Mouse (Mus musculus): ENCODE measurements around the gene Lrrc29. TPM values are rescaled to one million over a fixed set of nuclear protein-coding genes. Genes with fewer than 3 reads are reported as not detected.

Gene Lrrc29
- polyA plus RNA-seq, 1 experiment from 2014 or later = 0.64 TPM

GRCm38 (mm10) chr8:105285514-105285913, 40.6 kb downstream of the Lrrc29 start:
- Histone ChIP-seq H3K9ac (ENCODE audit: low read length) (no peak overlapping the region), H3K27ac (replicated peaks; ENCODE audit: low read depth, low read length) (no peak overlapping the region), H3K4me3 (ENCODE audit: low read depth, low read length) (no peak overlapping the region), H3K4me2 (ENCODE audit: low read depth, severe bottlenecking) (no peak overlapping the region), H3K9me3 (ENCODE audit: control insufficient read depth, low read length) (no peaks in the 10 kb centered on the region), H3K4me1 (ENCODE audit: control insufficient read depth, insufficient read depth, low read length) (peaks cover 6% of the 10 kb centered on the region), H3K27me3 (ENCODE audit: control insufficient read depth, insufficient read depth, low read length) (peaks cover 8% of the 10 kb centered on the region), H3K36me3 (ENCODE audit: control insufficient read depth, insufficient read depth, low read length) (no peaks in the 10 kb centered on the region; the same call in 1 of the 2 replicates)
- no peak for DNase-seq (ENCODE audit: low spot score)
- whole genome bisulfite sequencing = 54% methylated on average over 12 of the region's 12 CpGs
- ATAC-seq (ENCODE audit: insufficient number of reproducible peaks, low FRiP score, low TSS enrichment, low read depth) = no peak

GRCm38 (mm10) chr8:105283074-105283473, 43.0 kb downstream of the Lrrc29 start:
- 0 out of 2 replicates have a peak, but pooled peaks have one; percentile 18 for ATAC-seq (ENCODE audit: insufficient number of reproducible peaks, low FRiP score, low TSS enrichment, low read depth)
- DNase-seq (ENCODE audit: low spot score) = peak; percentile 68
- WGBS = 15% methylated on average over 23 of the region's 23 CpGs

GRCm38 (mm10) chr8:105282239-105282638, 43.8 kb downstream of the Lrrc29 start:
- Histone ChIP-seq H3K27me3 (ENCODE audit: control insufficient read depth, insufficient read depth, low read length) (peaks cover 29% of the 10 kb centered on the region), H3K4me2 (ENCODE audit: low read depth, severe bottlenecking) (no peak overlapping the region), H3K9ac (ENCODE audit: low read length) (no peak overlapping the region), H3K4me3 (ENCODE audit: low read depth, low read length) (no peak overlapping the region), H3K4me1 (ENCODE audit: control insufficient read depth, insufficient read depth, low read length) (peaks cover 6% of the 10 kb centered on the region; the same call in 1 of the 2 replicates), H3K9me3 (ENCODE audit: control insufficient read depth, low read length) (no peaks in the 10 kb centered on the region), H3K27ac (replicated peaks; ENCODE audit: low read depth, low read length) (no peak overlapping the region), H3K36me3 (ENCODE audit: control insufficient read depth, insufficient read depth, low read length) (no peaks in the 10 kb centered on the region; the same call in 1 of the 2 replicates)
- DNase-seq (ENCODE audit: low spot score) (no peak), ATAC-seq (ENCODE audit: insufficient number of reproducible peaks, low FRiP score, low TSS enrichment, low read depth) (no peak)
- 84% methylated on average over 4 of the region's 4 CpGs for WGBS

More at GRCm38 (mm10) chr8:105283074-105283473, 43.0 kb downstream of the Lrrc29 start:
- peaks cover 6% of the 10 kb centered on the region; the same call in 1 of the 2 replicates for H3K4me1 ChIP-seq (ENCODE audit: control insufficient read depth, insufficient read depth, low read length)
- H3K27me3 ChIP-seq (ENCODE audit: control insufficient read depth, insufficient read depth, low read length) = peaks cover 21% of the 10 kb centered on the region
- no peaks in the 10 kb centered on the region; the same call in 1 of the 2 replicates for H3K36me3 ChIP-seq (ENCODE audit: control insufficient read depth, insufficient read depth, low read length)
- H3K9me3 ChIP-seq (ENCODE audit: control insufficient read depth, low read length) = no peaks in the 10 kb centered on the region
- H3K4me2 ChIP-seq (ENCODE audit: low read depth, severe bottlenecking) = no peak overlapping the region
- H3K27ac ChIP-seq (replicated peaks; ENCODE audit: low read depth, low read length) = no peak overlapping the region
- no peak overlapping the region for H3K9ac ChIP-seq (ENCODE audit: low read length)
- no peak overlapping the region for H3K4me3 ChIP-seq (ENCODE audit: low read depth, low read length)

- Histone ChIP-seq H3K27ac (replicated peaks; ENCODE audit: low read depth, low read length) (no peak overlapping the region), H3K4me2 (ENCODE audit: low read depth, severe bottlenecking) (no peak overlapping the region), H3K36me3 (ENCODE audit: control insufficient read depth, insufficient read depth, low read length) (no peaks in the 10 kb centered on the region; the same call in 1 of the 2 replicates), H3K9me3 (ENCODE audit: control insufficient read depth, low read length) (no peaks in the 10 kb centered on the region), H3K27me3 (ENCODE audit: control insufficient read depth, insufficient read depth, low read length) (peaks cover 33% of the 10 kb centered on the region), H3K4me3 (ENCODE audit: low read depth, low read length) (no peak overlapping the region), H3K9ac (ENCODE audit: low read length) (no peak overlapping the region), H3K4me1 (ENCODE audit: control insufficient read depth, insufficient read depth, low read length) (peaks cover 6% of the 10 kb centered on the region; the same call in 1 of the 2 replicates)
- ATAC-seq (ENCODE audit: insufficient number of reproducible peaks, low FRiP score, low TSS enrichment, low read depth) (no peak), DNase-seq (ENCODE audit: low spot score) (no peak)
- 90% methylated on average over 12 of the region's 12 CpGs for WGBS
Observed at GRCm38 (mm10) chr8:105281821-105282220, 44.3 kb downstream of the Lrrc29 start.

GRCm38 (mm10) chr8:105280567-105280966, 45.5 kb downstream of the Lrrc29 start:
- no peak overlapping the region for H3K4me2 ChIP-seq (ENCODE audit: low read depth, severe bottlenecking)
- peaks cover 46% of the 10 kb centered on the region for H3K27me3 ChIP-seq (ENCODE audit: control insufficient read depth, insufficient read depth, low read length)
- DNase-seq (ENCODE audit: low spot score) = no peak
- no peaks in the 10 kb centered on the region; the same call in 1 of the 2 replicates for H3K36me3 ChIP-seq (ENCODE audit: control insufficient read depth, insufficient read depth, low read length)
- 75% methylated on average over 3 of the region's 3 CpGs for whole genome bisulfite sequencing
- H3K9ac ChIP-seq (ENCODE audit: low read length) = no peak overlapping the region
- no peak overlapping the region for H3K4me3 ChIP-seq (ENCODE audit: low read depth, low read length)
- peaks cover 11% of the 10 kb centered on the region; the same call in 1 of the 2 replicates for H3K4me1 ChIP-seq (ENCODE audit: control insufficient read depth, insufficient read depth, low read length)
- H3K9me3 ChIP-seq (ENCODE audit: control insufficient read depth, low read length) = no peaks in the 10 kb centered on the region
- no peak for ATAC-seq (ENCODE audit: insufficient number of reproducible peaks, low FRiP score, low TSS enrichment, low read depth)
- H3K27ac ChIP-seq (replicated peaks; ENCODE audit: low read depth, low read length) = no peak overlapping the region

- no peaks in the 10 kb centered on the region for H3K9me3 ChIP-seq (ENCODE audit: control insufficient read depth, low read length)
- H3K4me1 ChIP-seq (ENCODE audit: control insufficient read depth, insufficient read depth, low read length) = peaks cover 11% of the 10 kb centered on the region; the same call in 1 of the 2 replicates
- H3K27ac ChIP-seq (replicated peaks; ENCODE audit: low read depth, low read length) = no peak overlapping the region
- H3K36me3 ChIP-seq (ENCODE audit: control insufficient read depth, insufficient read depth, low read length) = no peaks in the 10 kb centered on the region; the same call in 1 of the 2 replicates
- H3K27me3 ChIP-seq (ENCODE audit: control insufficient read depth, insufficient read depth, low read length) = peaks cover 61% of the 10 kb centered on the region
- H3K4me3 ChIP-seq (ENCODE audit: low read depth, low read length) = peak overlapping the region; percentile 12; the same call in 1 of the 2 replicates
- no peak for DNase-seq (ENCODE audit: low spot score)
- H3K9ac ChIP-seq (ENCODE audit: low read length) = no peak overlapping the region
- WGBS = 4% methylated on average over 28 of the region's 28 CpGs
- no peak for ATAC-seq (ENCODE audit: insufficient number of reproducible peaks, low FRiP score, low TSS enrichment, low read depth)
- H3K4me2 ChIP-seq (ENCODE audit: low read depth, severe bottlenecking) = peak overlapping the region; percentile 31
Observed at GRCm38 (mm10) chr8:105278911-105279334, 47.2 kb downstream of the Lrrc29 start.

GRCm38 (mm10) chr8:105276292-105277120, 49.6 kb downstream of the Lrrc29 start:
- Histone ChIP-seq H3K9ac (ENCODE audit: low read length) (0 out of 2 replicates have a peak overlapping the region, but pooled peaks have one; percentile 9), H3K4me3 (ENCODE audit: low read depth, low read length) (peak overlapping the region; percentile 36), H3K36me3 (ENCODE audit: control insufficient read depth, insufficient read depth, low read length) (no peaks in the 10 kb centered on the region; the same call in 1 of the 2 replicates), H3K9me3 (ENCODE audit: control insufficient read depth, low read length) (no peaks in the 10 kb centered on the region), H3K4me2 (ENCODE audit: low read depth, severe bottlenecking) (peak overlapping the region; percentile 65), H3K4me1 (ENCODE audit: control insufficient read depth, insufficient read depth, low read length) (peaks cover 11% of the 10 kb centered on the region; the same call in 1 of the 2 replicates), H3K27me3 (ENCODE audit: control insufficient read depth, insufficient read depth, low read length) (peaks cover 83% of the 10 kb centered on the region), H3K27ac (replicated peaks; ENCODE audit: low read depth, low read length) (no peak overlapping the region)
- ATAC-seq (ENCODE audit: insufficient number of reproducible peaks, low FRiP score, low TSS enrichment, low read depth) (peak; percentile 35; the same call in 1 of the 2 replicates), DNase-seq (ENCODE audit: low spot score) (peak; percentile 74)
- 2% methylated on average over 30 of the region's 30 CpGs for WGBS

- no peak for ATAC-seq (ENCODE audit: insufficient number of reproducible peaks, low FRiP score, low TSS enrichment, low read depth)
- WGBS = 7% methylated on average over 10 of the region's 10 CpGs
- Histone ChIP-seq H3K27ac (replicated peaks; ENCODE audit: low read depth, low read length) (no peak within 1 kb of the TSS), H3K27me3 (ENCODE audit: control insufficient read depth, insufficient read depth, low read length) (peaks cover 89% of the 10 kb centered on the region), H3K36me3 (ENCODE audit: control insufficient read depth, insufficient read depth, low read length) (no peaks in the 10 kb centered on the region), H3K4me2 (ENCODE audit: low read depth, severe bottlenecking) (peak within 1 kb of the TSS; percentile 65), H3K9ac (ENCODE audit: low read length) (0 out of 2 replicates have a peak within 1 kb of the TSS, but pooled peaks have one; percentile 9), H3K9me3 (ENCODE audit: control insufficient read depth, low read length) (no peaks in the 10 kb centered on the region), H3K4me3 (ENCODE audit: low read depth, low read length) (peak within 1 kb of the TSS; percentile 36), H3K4me1 (ENCODE audit: control insufficient read depth, insufficient read depth, low read length) (peaks cover 12% of the 10 kb centered on the region)
- DNase-seq (ENCODE audit: low spot score) = no peak
Observed at GRCm38 (mm10) chr8:105275840-105276239, 50.2 kb downstream of the Lrrc29 start, which contains the start of gene Nol3. Nol3 (plus strand) TSS chr8:105276140.
